Mouse (Mus musculus) myocyte (in vitro differentiated cells): ENCODE measurements at regions not wholly inside any gene's neighbourhood (a gene's known extent, or its start where the extent isn't known, plus 50 kb on each side); places are given as distances from the start of the nearest gene placed in this dataset.

Experiments used
- H3K27me3 ChIP-seq: one replicate; pipeline ENCODE4 v1.6.1; 2011; ENCODE audit not compliant: control insufficient read depth, insufficient read depth, insufficient read length
- H3K36me3 ChIP-seq: one replicate; pipeline ENCODE4 v1.6.1; 2011; ENCODE audit not compliant: control insufficient read depth, insufficient read depth
- H3K4me2 ChIP-seq: one replicate; pipeline ENCODE4 v1.6.1; 2011; ENCODE audit warnings: low read depth, control low read depth
- H3K4me3 ChIP-seq: one replicate; pipeline ENCODE4 v1.5.1; 2011; ENCODE audit warnings: mild to moderate bottlenecking, control low read depth, moderate library complexity
- H3K79me2 ChIP-seq: one replicate; pipeline ENCODE4 v1.6.1; 2011; ENCODE audit not compliant: control insufficient read depth, insufficient read depth
- H3ac ChIP-seq: one replicate; pipeline ENCODE4 v1.6.1; 2011; ENCODE audit not compliant: control insufficient read depth, insufficient read length
- CEBPB ChIP-seq: IDR thresholded peaks from 2 replicates; pipeline ENCODE4 v1.6.1; 2011; ENCODE audit warnings: mild to moderate bottlenecking, moderate library complexity; ENCODE audit not compliant: poor library complexity, insufficient read depth, severe bottlenecking
- E2F4 ChIP-seq: IDR thresholded peaks from one replicate; pipeline ENCODE4 v1.6.1; 2011; ENCODE audit warnings: mild to moderate bottlenecking, control low read depth, moderate library complexity; ENCODE audit not compliant: insufficient read depth
- MAX ChIP-seq: IDR thresholded peaks from one replicate; pipeline ENCODE4 v1.6.1; 2011; ENCODE audit warnings: low read depth, mild to moderate bottlenecking, control low read depth
- MYOD1 ChIP-seq, 3 experiments: IDR thresholded peaks; one replicate each; pipeline ENCODE4 v1.6.1; 2011; ENCODE audit warnings: control low read depth in 2 of 3, low read depth in 2 of 3, mild to moderate bottlenecking in 2 of 3, moderate library complexity in 1 of 3; ENCODE audit not compliant: insufficient read length in 2 of 3, control insufficient read depth in 1 of 3
- MYOG ChIP-seq, 3 experiments: IDR thresholded peaks; one replicate each; pipeline ENCODE4 v1.6.1; 2011; ENCODE audit warnings: control low read depth in 2 of 3, low read depth in 2 of 3, mild to moderate bottlenecking in 2 of 3; ENCODE audit not compliant: insufficient read length in 2 of 3, control insufficient read depth in 1 of 3, insufficient read depth in 1 of 3
- POLR2A ChIP-seq: IDR thresholded peaks from one replicate; pipeline ENCODE4 v1.6.1; 2011; ENCODE audit warnings: low read depth, mild to moderate bottlenecking, control low read depth, moderate library complexity; ENCODE audit not compliant: insufficient read length
- POLR2AphosphoS2 ChIP-seq: IDR thresholded peaks from one replicate; pipeline ENCODE4 v1.6.1; 2011; ENCODE audit warnings: low read depth, control low read depth; ENCODE audit not compliant: insufficient read length
- REST ChIP-seq: IDR thresholded peaks from one replicate; pipeline ENCODE4 v1.6.1; 2011; ENCODE audit warnings: mild to moderate bottlenecking, control low read depth, moderate library complexity; ENCODE audit not compliant: insufficient read depth, insufficient read length
- SRF ChIP-seq: IDR thresholded peaks from one replicate; pipeline ENCODE4 v1.6.1; 2011; ENCODE audit warnings: low read depth; ENCODE audit not compliant: control insufficient read depth, insufficient read length
- TCF12 ChIP-seq: IDR thresholded peaks from one replicate; pipeline ENCODE4 v1.6.1; 2011; ENCODE audit warnings: mild to moderate bottlenecking, control low read depth; ENCODE audit not compliant: poor library complexity, insufficient read depth, severe bottlenecking
- TCF3 ChIP-seq: IDR thresholded peaks from one replicate; pipeline ENCODE4 v1.6.1; 2011; ENCODE audit warnings: low read depth, control low read depth; ENCODE audit not compliant: insufficient read length
- USF1 ChIP-seq: IDR thresholded peaks from one replicate; pipeline ENCODE4 v1.6.1; 2011; ENCODE audit warnings: low read depth, mild to moderate bottlenecking, control low read depth, moderate library complexity

DNA sequence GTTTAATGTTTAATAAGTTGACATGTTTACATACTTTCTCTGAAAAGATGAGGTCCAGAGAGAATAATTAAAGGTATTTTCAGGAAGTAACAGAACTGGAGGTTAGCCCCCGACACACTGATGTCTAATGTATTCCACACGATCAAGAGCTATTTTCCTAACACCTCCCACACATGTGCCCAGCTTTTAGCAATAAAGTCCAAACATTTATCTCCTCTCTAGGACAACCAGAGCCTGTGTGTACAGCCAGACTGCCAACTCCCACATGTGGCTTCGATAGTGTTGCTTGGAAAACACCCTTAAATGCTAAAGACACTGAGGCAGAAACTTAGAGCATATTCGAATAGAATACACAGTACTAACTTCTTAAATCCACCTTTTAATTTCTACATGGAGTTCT is 458.2 kb upstream of the Atp11b start:
- H3ac ChIP-seq, result no peak overlapping the region
- no peaks in the 10 kb centered on the region for H3K27me3 ChIP-seq
- H3K79me2 ChIP-seq, result no peaks in the 10 kb centered on the region
- H3K36me3 ChIP-seq, result no peaks in the 10 kb centered on the region
- no peak overlapping the region for H3K4me3 ChIP-seq
- TF ChIP-seq TCF3, result no peak
- no peak for TF ChIP-seq POLR2AphosphoS2
- TF ChIP-seq SRF, result no peak
- TF ChIP-seq TCF12, result no peak
- TF ChIP-seq MYOG (IDR thresholded peaks at IDR 0.05; ENCODE audit: control insufficient read depth in 1 of 3, insufficient read depth in 1 of 3, insufficient read length in 2 of 3, low read depth in 2 of 3), result no peak
- TF ChIP-seq CEBPB, result no peak
- no peak for TF ChIP-seq REST
- TF ChIP-seq MAX, result no peak
- TF ChIP-seq MYOD1 (IDR thresholded peaks at IDR 0.05; ENCODE audit: control insufficient read depth in 1 of 3, insufficient read length in 2 of 3, low read depth in 2 of 3), result no peak
- TF ChIP-seq E2F4, result no peak
- TF ChIP-seq USF1, result no peak
- TF ChIP-seq POLR2A, result no peak
- no peak overlapping the region for H3K4me2 ChIP-seq

DNA sequence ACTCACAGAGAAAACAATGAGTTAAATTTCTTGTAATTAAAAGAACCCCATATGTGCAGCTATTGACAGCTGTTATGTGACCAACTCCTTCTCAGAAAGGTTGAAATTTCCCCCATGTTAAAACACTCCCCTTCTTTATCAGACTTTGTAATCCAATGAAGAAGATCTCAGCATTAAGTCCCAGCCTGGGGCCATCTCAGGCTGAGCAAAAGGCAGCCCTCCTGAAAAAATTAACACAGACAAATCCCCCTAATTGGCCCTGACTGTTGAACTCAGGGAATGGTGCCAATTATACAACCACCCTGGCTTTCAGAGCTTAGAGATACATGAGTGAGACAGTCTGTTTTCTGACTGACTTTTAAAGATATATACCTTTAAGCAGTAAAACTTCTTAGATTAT is 454.9 kb upstream of the Atp11b start:
- TF ChIP-seq POLR2AphosphoS2 (no peak), SRF (no peak)
- Histone ChIP-seq H3K36me3 (no peaks in the 10 kb centered on the region), H3K4me2 (no peak overlapping the region), H3K79me2 (no peaks in the 10 kb centered on the region), H3K27me3 (no peaks in the 10 kb centered on the region), H3ac (no peak overlapping the region), H3K4me3 (no peak overlapping the region)

DNA sequence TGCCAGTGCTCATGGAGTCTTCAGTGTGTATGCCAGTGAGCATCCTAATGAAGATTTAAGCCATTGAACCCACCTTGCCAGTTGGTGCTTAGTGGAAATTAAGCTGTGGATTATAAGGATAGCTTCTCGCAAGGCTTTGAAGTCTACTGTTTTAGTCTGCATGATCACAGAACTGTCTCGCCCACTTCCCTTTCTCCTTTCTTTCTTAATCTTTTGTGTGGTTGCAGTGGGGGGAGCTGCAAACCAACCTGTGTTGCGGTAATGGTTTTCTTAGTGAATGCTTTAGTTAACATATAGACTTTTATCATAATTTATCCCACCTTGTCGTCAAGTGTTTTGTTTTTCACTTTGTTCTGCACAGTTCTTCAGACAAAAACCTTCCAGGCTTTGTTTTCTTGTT is 447.9 kb upstream of the Atp11b start:
- Histone ChIP-seq H3K79me2 (no peaks in the 10 kb centered on the region), H3K4me2 (no peak overlapping the region), H3K36me3 (no peaks in the 10 kb centered on the region), H3ac (no peak overlapping the region), H3K4me3 (no peak overlapping the region), H3K27me3 (no peaks in the 10 kb centered on the region)
- TF ChIP-seq CEBPB, result no peak
- no peak for TF ChIP-seq SRF
- no peak for TF ChIP-seq USF1

DNA sequence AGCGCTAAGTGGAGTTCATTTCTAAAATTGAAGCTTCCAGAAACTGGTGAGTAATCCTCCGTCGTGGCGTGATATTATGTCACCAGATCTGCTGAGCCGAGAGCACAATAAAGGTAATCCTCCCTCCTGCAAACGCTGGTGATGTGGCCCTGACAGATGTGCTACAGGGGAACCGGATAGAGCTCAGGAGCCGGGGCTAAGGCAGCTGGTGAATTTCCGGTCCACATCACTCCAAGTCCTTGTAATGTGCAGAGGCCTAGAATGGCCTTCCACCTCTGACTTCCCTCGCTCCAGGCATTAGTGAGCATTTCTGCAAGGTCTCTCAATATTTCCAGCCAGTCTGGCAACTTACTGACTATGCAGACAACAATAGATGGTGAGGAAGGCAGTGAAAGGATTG is 439.7 kb upstream of the Atp11b start:
- Histone ChIP-seq H3ac (no peak overlapping the region), H3K79me2 (no peaks in the 10 kb centered on the region), H3K36me3 (no peaks in the 10 kb centered on the region), H3K4me2 (no peak overlapping the region), H3K4me3 (no peak overlapping the region), H3K27me3 (no peaks in the 10 kb centered on the region)
- no peak for TF ChIP-seq SRF
- TF ChIP-seq POLR2AphosphoS2, result no peak
- TF ChIP-seq E2F4, result no peak
- no peak for TF ChIP-seq USF1
- TF ChIP-seq TCF3, result no peak
- TF ChIP-seq REST, result no peak
- no peak for TF ChIP-seq POLR2A
- no peak for TF ChIP-seq CEBPB
- no peak for TF ChIP-seq MYOG (IDR thresholded peaks at IDR 0.05; ENCODE audit: control insufficient read depth in 1 of 3, insufficient read depth in 1 of 3, insufficient read length in 2 of 3, low read depth in 2 of 3)
- TF ChIP-seq TCF12, result no peak
- no peak for TF ChIP-seq MAX
- TF ChIP-seq MYOD1 (IDR thresholded peaks at IDR 0.05; ENCODE audit: control insufficient read depth in 1 of 3, insufficient read length in 2 of 3, low read depth in 2 of 3), result no peak

DNA sequence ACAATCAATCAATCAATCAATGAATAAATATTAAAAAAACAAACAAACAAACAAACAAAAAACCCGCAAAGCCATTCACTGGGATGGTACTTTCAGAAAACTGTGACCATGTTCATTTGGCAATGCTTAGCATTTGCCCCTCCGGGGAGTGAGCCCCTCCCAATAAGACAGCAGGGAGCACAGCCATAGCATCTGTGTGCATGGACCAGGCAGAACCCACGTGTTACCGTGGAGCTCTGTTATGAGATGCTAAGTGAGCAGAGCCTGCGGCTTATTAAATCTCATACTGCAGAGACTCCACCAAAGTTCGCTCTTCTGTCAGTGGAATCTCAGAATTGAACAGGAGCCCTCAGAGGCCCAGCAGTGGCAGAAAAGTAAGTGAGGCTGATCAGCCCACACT is 438.7 kb upstream of the Atp11b start:
- H3K27me3 ChIP-seq, result no peaks in the 10 kb centered on the region

DNA sequence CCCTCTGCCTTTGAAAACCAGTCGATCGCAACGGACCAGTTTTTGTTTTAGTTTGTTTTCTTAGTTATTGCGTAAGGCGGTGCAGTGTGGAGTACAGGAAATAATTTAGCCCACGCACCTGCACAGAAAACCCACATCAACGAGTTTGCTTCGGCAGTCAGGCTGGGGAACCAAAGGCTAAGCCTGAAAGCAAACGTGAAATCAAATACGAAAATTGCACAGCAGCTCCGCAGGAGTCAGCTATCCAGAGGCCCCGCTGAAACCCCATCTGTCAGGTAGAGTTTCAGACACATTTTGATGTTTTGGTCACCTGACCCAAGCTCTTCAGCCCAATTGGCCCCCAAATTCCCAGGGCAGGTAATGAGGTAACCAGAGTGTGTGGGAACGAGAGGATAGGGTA is 435.6 kb upstream of the Atp11b start:
- no peak overlapping the region for H3K4me2 ChIP-seq

More for the DNA sequence above, 438.7 kb upstream of the Atp11b start:
- H3K36me3 ChIP-seq, result no peaks in the 10 kb centered on the region
- H3ac ChIP-seq, result no peak overlapping the region
- H3K4me2 ChIP-seq, result no peak overlapping the region
- no peak overlapping the region for H3K4me3 ChIP-seq
- TF ChIP-seq POLR2AphosphoS2 (no peak), MYOD1 (IDR thresholded peaks at IDR 0.05; ENCODE audit: control insufficient read depth in 1 of 3, insufficient read length in 2 of 3, low read depth in 2 of 3) (no peak), USF1 (no peak)
- H3K79me2 ChIP-seq, result no peaks in the 10 kb centered on the region

More for the DNA sequence above, 435.6 kb upstream of the Atp11b start:
- no peak for TF ChIP-seq TCF3
- TF ChIP-seq USF1, result no peak
- TF ChIP-seq SRF, result no peak
- TF ChIP-seq MYOG (IDR thresholded peaks at IDR 0.05; ENCODE audit: control insufficient read depth in 1 of 3, insufficient read depth in 1 of 3, insufficient read length in 2 of 3, low read depth in 2 of 3), result no peak
- no peak for TF ChIP-seq MAX
- no peak for TF ChIP-seq POLR2AphosphoS2
- no peak for TF ChIP-seq E2F4
- no peak for TF ChIP-seq MYOD1 (IDR thresholded peaks at IDR 0.05; ENCODE audit: control insufficient read depth in 1 of 3, insufficient read length in 2 of 3, low read depth in 2 of 3)
- no peak for TF ChIP-seq TCF12
- no peak for TF ChIP-seq REST
- no peak for TF ChIP-seq POLR2A
- no peak for TF ChIP-seq CEBPB
- Histone ChIP-seq H3K27me3 (no peaks in the 10 kb centered on the region), H3K4me3 (no peak overlapping the region), H3K79me2 (no peaks in the 10 kb centered on the region), H3K36me3 (no peaks in the 10 kb centered on the region), H3ac (no peak overlapping the region)
